Mouse (Mus musculus) stomach, postnatal 0 days (tissue): Measurements from ENCODE around the gene Sipa1l1. TPM values are rescaled to one million over a fixed set of nuclear protein-coding genes. Genes with fewer than 3 reads are reported as not detected.

ENCODE experiments used
- ATAC-seq: fragments of 200-750 bp; cut with Nextera tagmentation; 2 replicates; pipeline ENCODE4 v1.8.0; 2017; ENCODE audit not compliant: low FRiP score, low TSS enrichment
- DNase-seq: peaks from one replicate; pipeline ENCODE4 v3.0.0-alpha.2; 2016; ENCODE audit warnings: low spot score
- H3K27ac ChIP-seq: fragments of 300-500 bp; sonication (generic); replicated peaks from 2 replicates; pipeline ENCODE4 v1.5.1; 2014; ENCODE audit warnings: mild to moderate bottlenecking, control low read depth
- H3K27me3 ChIP-seq: fragments of 300-500 bp; sonication (generic); 2 replicates; pipeline ENCODE4 v1.6.1; 2014; ENCODE audit warnings: low read length; ENCODE audit not compliant: control insufficient read depth, insufficient read depth
- H3K36me3 ChIP-seq: fragments of 300-500 bp; sonication (generic); 2 replicates; pipeline ENCODE4 v1.6.1; 2014; ENCODE audit warnings: low read length, mixed read lengths; ENCODE audit not compliant: control insufficient read depth, insufficient read depth
- H3K4me1 ChIP-seq: fragments of 300-500 bp; sonication (generic); replicated peaks from 2 replicates; pipeline ENCODE4 v1.6.1; 2014; ENCODE audit warnings: antibody characterized with exemption; ENCODE audit not compliant: control insufficient read depth, insufficient read depth
- H3K4me2 ChIP-seq: fragments of 300-500 bp; sonication (generic); replicated peaks from 2 replicates; pipeline ENCODE4 v1.6.1; 2014; ENCODE audit warnings: low read depth, mild to moderate bottlenecking, control low read depth, moderate library complexity
- H3K4me3 ChIP-seq: fragments of 300-500 bp; sonication (generic); 2 replicates; pipeline ENCODE4 v1.5.1; 2014; ENCODE audit warnings: low read depth, low read length, control low read depth
- H3K9ac ChIP-seq: fragments of 300-500 bp; sonication (generic); 2 replicates; pipeline ENCODE4 v1.6.1; 2014; ENCODE audit warnings: mild to moderate bottlenecking, low read length, control low read depth, mixed read lengths
- H3K9me3 ChIP-seq: fragments of 300-500 bp; sonication (generic); 2 replicates; pipeline ENCODE4 v1.6.1; 2016; ENCODE audit warnings: low read length; ENCODE audit not compliant: control insufficient read depth
- CTCF ChIP-seq: IDR thresholded peaks from 2 replicates; pipeline ENCODE4 v1.5.1; 2016; ENCODE audit warnings: antibody characterized with exemption, low read depth, mild to moderate bottlenecking, moderate library complexity
- EP300 ChIP-seq: optimal IDR thresholded peaks from 2 replicates; pipeline ENCODE3; 2016; ENCODE audit warnings: antibody characterized with exemption
- WGBS: fragments of 180-500 bp; shearing (Covaris S2); extraction: QIAGEN DNeasy Blood & Tissue Kit; methylation state at CpG from one replicate; pipeline ENCODE4 v1.1.7; 2014; 5-methylcytosine and 5-hydroxymethylcytosine counted together
- polyA plus RNA-seq: library from polyadenylated mRNA; unstranded; fragments of >200 nt; fragmentation: Nextera tagmentation; extraction: Ambion mirVana; gene quantifications from 2 replicates; pipeline ENCODE4 v1.2.1, GENCODE M21; 2015

The Sipa1l1 gene
- polyA plus RNA-seq, 1 experiment from 2014 or later, result 9.2 TPM

DNA sequence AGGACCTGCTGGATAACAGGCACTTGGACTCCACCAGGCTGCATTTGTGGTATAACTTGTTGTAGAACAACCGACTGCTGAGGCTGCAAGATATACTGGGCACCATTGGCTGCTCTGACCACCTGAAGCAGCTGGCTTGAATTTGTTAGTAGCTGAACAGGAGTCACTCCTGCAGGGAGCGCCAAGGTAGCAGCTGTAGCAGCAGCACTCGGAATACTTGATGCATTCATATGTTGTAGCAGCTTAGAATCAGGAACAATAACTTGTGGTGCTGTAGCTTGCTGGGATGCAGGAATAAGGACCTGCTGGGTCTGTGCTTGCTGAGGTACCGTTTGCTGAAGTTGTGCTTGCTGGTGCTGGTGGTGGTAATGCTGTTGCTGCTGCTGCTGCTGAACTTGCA is 326.8 kb downstream of the Sipa1l1 start:
- Histone ChIP-seq H3K4me3 (no peak overlapping the region), H3K9ac (no peak overlapping the region), H3K4me2 (no peak overlapping the region), H3K4me1 (no peaks in the 10 kb centered on the region), H3K36me3 (no peaks in the 10 kb centered on the region), H3K27ac (no peak overlapping the region), H3K9me3 (no peaks in the 10 kb centered on the region), H3K27me3 (no peaks in the 10 kb centered on the region)
- ATAC-seq (no peak), DNase-seq (no peak)
- WGBS, result 71% methylated on average over 4 of the region's 4 CpGs
- no peak for TF ChIP-seq EP300
- no peak for TF ChIP-seq CTCF

DNA sequence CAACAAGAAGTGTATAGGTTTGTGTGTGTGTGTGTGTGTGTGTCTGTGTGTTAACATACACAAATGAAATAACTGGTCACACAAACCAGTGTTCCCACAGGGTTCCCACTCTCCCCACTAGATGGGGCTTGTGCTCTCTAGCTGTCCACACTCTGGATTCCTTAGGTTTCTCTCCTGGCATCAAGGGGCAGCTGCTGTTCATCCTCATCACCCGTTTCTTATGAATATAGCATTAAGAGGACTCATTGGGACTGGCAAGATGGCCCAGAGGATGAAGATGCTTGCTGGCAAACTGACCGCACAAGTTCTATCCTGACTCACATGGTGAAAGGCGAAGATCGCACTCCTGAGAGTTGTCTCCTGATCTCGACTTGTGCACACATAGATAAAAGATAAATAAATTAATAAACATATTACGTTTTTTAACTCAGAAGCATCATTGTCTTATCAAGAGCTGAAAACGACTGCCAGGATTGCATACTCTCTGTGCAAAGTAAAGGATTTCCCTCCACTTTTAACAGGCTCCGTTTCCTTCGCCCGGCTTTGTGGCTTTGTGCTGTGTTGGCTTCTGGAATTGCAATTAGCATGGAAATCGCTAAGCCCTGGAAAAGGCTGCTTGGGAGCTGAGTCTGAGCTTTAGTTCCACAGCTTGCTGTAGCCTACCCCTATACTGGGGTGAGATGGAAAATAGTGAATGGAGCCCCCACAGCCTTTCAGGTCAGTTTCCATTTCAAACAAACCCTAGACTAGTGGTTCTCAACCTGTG is 328.9 kb downstream of the Sipa1l1 start:
- WGBS, result 43% methylated on average over 11 of the region's 11 CpGs
- Histone ChIP-seq H3K9ac (no peak overlapping the region), H3K4me3 (no peak overlapping the region)

DNA sequence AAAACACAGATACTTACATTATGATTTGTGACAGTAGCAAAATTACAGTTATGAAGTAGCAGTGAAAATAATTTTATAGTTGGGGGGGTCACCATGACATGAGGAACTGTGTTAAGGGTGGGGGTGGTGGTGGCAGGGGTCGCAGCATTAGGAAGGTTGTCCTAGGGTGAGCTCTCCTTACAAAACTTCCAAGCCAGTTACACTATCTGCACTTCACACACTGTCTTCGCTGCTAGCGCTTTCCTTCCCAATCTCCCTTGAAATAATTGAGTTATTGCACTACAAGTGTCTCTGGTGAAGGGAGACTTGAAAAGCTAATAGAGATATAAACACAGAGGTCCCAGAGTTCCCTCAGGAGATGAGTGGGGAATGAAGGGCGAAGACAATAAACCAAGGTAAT is 329.6 kb downstream of the Sipa1l1 start:
- Histone ChIP-seq H3K4me1 (no peaks in the 10 kb centered on the region), H3K4me3 (no peak overlapping the region)

More for the DNA sequence above, 328.9 kb downstream of the Sipa1l1 start:
- ATAC-seq, result no peak
- Histone ChIP-seq H3K27ac (no peak overlapping the region), H3K27me3 (no peaks in the 10 kb centered on the region), H3K4me2 (peak overlapping the region; percentile 6; the same call in 1 of the 2 replicates), H3K36me3 (no peaks in the 10 kb centered on the region), H3K9me3 (no peaks in the 10 kb centered on the region), H3K4me1 (no peaks in the 10 kb centered on the region)
- TF ChIP-seq EP300 (no peak), CTCF (peak; percentile 89)
- DNase-seq, result peak; percentile 40

DNA sequence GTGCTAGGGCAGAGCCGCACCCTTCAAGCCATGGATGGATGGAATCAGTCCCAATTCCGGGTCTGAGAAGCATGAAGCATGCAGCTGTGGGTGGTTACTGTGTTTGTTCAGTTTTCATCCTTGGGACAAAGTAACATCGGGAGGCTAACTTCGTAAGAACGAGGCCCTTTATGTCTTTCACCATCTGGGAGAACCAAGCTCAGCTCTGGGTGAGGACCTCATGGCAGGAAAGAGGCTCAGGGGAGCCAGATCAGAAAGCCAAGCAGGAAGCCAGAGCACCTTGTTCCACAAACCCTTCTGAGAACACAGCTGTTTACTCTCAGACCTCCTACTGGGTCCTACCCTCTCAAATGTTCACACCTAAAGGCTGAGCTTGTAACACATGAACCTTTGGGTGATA is 330.6 kb downstream of the Sipa1l1 start:
- WGBS, result 90% methylated on average over 5 of the region's 5 CpGs
- H3K9me3 ChIP-seq, result no peaks in the 10 kb centered on the region
- H3K4me3 ChIP-seq, result no peak overlapping the region
- H3K4me1 ChIP-seq, result no peaks in the 10 kb centered on the region
- no peak for DNase-seq
- no peaks in the 10 kb centered on the region for H3K27me3 ChIP-seq
- no peak overlapping the region for H3K4me2 ChIP-seq
- H3K27ac ChIP-seq, result no peak overlapping the region
- ATAC-seq, result no peak
- H3K36me3 ChIP-seq, result no peaks in the 10 kb centered on the region
- TF ChIP-seq CTCF (no peak), EP300 (no peak)
- H3K9ac ChIP-seq, result no peak overlapping the region

More for the DNA sequence above, 329.6 kb downstream of the Sipa1l1 start:
- no peak for ATAC-seq
- H3K9ac ChIP-seq, result no peak overlapping the region
- H3K27me3 ChIP-seq, result no peaks in the 10 kb centered on the region
- WGBS, result 83% methylated on average over 4 of the region's 4 CpGs
- TF ChIP-seq CTCF, result no peak
- TF ChIP-seq EP300, result no peak
- H3K9me3 ChIP-seq, result no peaks in the 10 kb centered on the region
- H3K36me3 ChIP-seq, result no peaks in the 10 kb centered on the region
- no peak for DNase-seq
- no peak overlapping the region for H3K27ac ChIP-seq
- no peak overlapping the region for H3K4me2 ChIP-seq
